Mouse (Mus musculus): ENCODE measurements around the gene Etv6. TPM values are rescaled to one million over a fixed set of nuclear protein-coding genes. Genes with fewer than 3 reads are reported as not detected.

The Etv6 gene
- polyA plus RNA-seq, 2 experiments, result 13.9 to 16.5 TPM

DNA sequence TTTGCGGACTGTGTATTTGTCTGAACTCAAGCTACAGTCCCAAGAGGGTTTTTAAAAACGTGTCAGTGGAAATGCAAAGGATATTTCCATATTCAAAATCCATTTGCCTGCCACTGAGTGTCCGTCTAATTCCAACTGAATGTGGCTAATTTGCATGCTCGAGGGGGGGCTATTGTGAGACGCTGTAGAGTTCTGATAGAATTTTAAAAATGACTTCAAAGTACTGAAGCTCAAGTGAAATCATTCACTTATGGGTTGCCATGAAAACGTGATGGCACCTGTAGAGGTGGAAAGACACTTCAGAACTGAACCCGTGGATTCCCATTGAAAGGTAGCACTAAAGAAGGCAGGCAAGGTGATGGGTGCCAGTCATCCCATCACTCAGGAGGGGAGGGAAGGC lies 3.0 kb upstream of the Etv6 start:
- no peaks in the 10 kb centered on the region for H3K36me3 ChIP-seq (ENCODE audit: control insufficient read depth, insufficient read depth, low read length)
- no peak overlapping the region for H3K4me3 ChIP-seq (replicated peaks; ENCODE audit: low read length)
- H3K27me3 ChIP-seq (ENCODE audit: control insufficient read depth, insufficient read depth, low read length), result no peaks in the 10 kb centered on the region
- ATAC-seq (ENCODE audit: low FRiP score, low read depth) (no peak), DNase-seq (ENCODE audit: low spot score) (no peak)
- H3K9me3 ChIP-seq (ENCODE audit: control insufficient read depth, low read length), result no peaks in the 10 kb centered on the region
- H3K9ac ChIP-seq (ENCODE audit: low read depth, low read length, severe bottlenecking), result no peak overlapping the region
- H3K27ac ChIP-seq (replicated peaks; ENCODE audit: low read depth, low read length), result no peak overlapping the region
- WGBS, result 29% methylated on average over 7 of the region's 7 CpGs
- TF ChIP-seq POLR2A (IDR thresholded peaks at IDR 0.05; ENCODE audit: borderline replicate concordance, extremely low read depth, insufficient read depth, insufficient read length), result no peak
- H3K4me1 ChIP-seq (ENCODE audit: control insufficient read depth, insufficient read depth, low read length), result peaks cover 8% of the 10 kb centered on the region; the same call in 1 of the 2 replicates
- no peak overlapping the region for H3K4me2 ChIP-seq (replicated peaks; ENCODE audit: low read depth, low read length, severe bottlenecking)

DNA sequence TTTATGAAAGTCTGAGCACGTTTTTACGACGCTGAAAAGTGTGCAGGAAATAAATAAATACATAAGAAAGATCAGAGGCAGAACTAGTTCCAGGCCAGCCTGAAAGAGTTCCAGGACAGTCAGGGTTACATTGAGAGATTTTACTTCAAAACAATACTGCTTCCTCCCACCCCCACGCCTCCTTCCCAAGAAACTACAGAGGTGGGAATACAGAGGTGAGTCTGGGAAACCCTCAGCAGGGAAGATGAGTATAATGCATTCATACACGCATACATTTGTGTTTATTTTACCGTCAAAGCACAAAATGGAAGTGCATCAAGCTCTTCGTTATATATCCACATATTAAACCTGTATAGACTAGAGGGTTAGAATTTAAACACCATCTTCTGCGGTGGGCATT lies 1.1 kb upstream of the Etv6 start:
- Histone ChIP-seq H3K9me3 (ENCODE audit: control insufficient read depth, low read length) (no peaks in the 10 kb centered on the region), H3K9ac (ENCODE audit: low read depth, low read length, severe bottlenecking) (peak overlapping the region; percentile 98), H3K4me3 (replicated peaks; ENCODE audit: low read length) (peak overlapping the region; percentile 71), H3K4me1 (ENCODE audit: control insufficient read depth, insufficient read depth, low read length) (peaks cover 25% of the 10 kb centered on the region), H3K36me3 (ENCODE audit: control insufficient read depth, insufficient read depth, low read length) (no peaks in the 10 kb centered on the region), H3K27ac (replicated peaks; ENCODE audit: low read depth, low read length) (peak overlapping the region; percentile 100), H3K27me3 (ENCODE audit: control insufficient read depth, insufficient read depth, low read length) (no peaks in the 10 kb centered on the region), H3K4me2 (replicated peaks; ENCODE audit: low read depth, low read length, severe bottlenecking) (peak overlapping the region; percentile 67)
- no peak for TF ChIP-seq POLR2A (IDR thresholded peaks at IDR 0.05; ENCODE audit: borderline replicate concordance, extremely low read depth, insufficient read depth, insufficient read length)
- WGBS, result 2% methylated on average over 8 of the region's 8 CpGs
- DNase-seq (ENCODE audit: low spot score), result no peak
- ATAC-seq (ENCODE audit: low FRiP score, low read depth), result no peak

DNA sequence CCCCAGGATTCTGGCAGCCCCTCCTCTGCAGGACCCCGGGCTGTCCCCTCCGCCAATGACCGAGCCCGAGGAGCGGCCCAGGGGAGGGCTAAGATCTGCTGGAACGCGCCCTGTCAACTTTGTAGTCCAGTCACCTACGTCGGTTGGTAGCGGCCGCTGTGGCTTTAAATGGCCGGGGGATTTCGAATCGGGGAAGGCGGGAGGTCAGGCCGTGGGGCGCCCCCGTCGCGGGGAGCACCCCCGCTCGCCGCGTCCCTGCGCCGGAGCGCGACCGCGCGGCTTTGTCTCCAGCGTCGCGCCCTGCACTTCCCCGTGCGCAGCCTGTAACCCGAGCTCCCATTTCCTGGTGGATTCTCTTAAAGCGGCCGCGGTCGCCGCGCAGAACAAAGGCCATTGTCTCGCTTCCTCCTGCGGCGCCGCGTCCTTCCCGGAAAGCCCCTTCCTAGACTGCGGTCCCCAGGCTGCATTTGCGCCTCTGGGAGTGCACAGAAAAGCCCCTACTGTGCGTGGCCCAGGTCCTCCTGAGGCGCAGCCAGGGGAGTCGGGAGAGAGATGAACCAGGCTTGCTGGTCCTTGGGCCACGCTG lies 503 bp upstream of the Etv6 start:
- H3K27me3 ChIP-seq (ENCODE audit: control insufficient read depth, insufficient read depth, low read length), result no peaks in the 10 kb centered on the region
- TF ChIP-seq POLR2A (IDR thresholded peaks at IDR 0.05; ENCODE audit: borderline replicate concordance, extremely low read depth, insufficient read depth, insufficient read length), result peak; percentile 73; the same call in 1 of the 2 replicates
- no peaks in the 10 kb centered on the region for H3K9me3 ChIP-seq (ENCODE audit: control insufficient read depth, low read length)
- H3K4me2 ChIP-seq (replicated peaks; ENCODE audit: low read depth, low read length, severe bottlenecking), result peak overlapping the region; percentile 67
- under 1% methylated on average over 55 of the region's 55 CpGs for WGBS
- H3K27ac ChIP-seq (replicated peaks; ENCODE audit: low read depth, low read length), result peak overlapping the region; percentile 100
- no peaks in the 10 kb centered on the region for H3K36me3 ChIP-seq (ENCODE audit: control insufficient read depth, insufficient read depth, low read length)
- peak overlapping the region; percentile 98 for H3K9ac ChIP-seq (ENCODE audit: low read depth, low read length, severe bottlenecking)
- peak overlapping the region; percentile 71 for H3K4me3 ChIP-seq (replicated peaks; ENCODE audit: low read length)
- H3K4me1 ChIP-seq (ENCODE audit: control insufficient read depth, insufficient read depth, low read length), result peaks cover 25% of the 10 kb centered on the region
- DNase-seq (ENCODE audit: low spot score) (peak; percentile 84), ATAC-seq (ENCODE audit: low FRiP score, low read depth) (peak; percentile 88)

DNA sequence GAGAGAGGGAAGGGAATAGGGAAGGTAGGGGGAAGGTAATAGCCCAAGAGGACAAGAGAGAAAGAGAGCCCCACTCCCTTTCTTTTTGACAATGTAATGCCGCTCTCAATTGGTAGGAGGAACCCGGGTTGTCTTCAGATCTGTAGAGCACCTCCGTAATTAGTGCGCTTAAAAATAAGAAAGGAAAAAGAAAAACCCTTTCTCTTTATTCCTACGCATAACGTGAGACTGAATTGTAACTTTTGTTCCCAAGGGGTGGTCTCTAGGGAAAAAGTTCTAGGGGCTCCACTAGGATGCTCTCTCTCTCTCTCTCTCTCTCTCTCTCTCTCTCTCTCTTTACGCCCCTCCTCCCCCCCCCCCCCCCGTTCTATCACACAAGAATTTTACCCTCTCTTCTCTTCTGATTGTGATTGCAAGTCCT lies 1.0 kb downstream of the Etv6 start:
- no peaks in the 10 kb centered on the region for H3K27me3 ChIP-seq (ENCODE audit: control insufficient read depth, insufficient read depth, low read length)

DNA sequence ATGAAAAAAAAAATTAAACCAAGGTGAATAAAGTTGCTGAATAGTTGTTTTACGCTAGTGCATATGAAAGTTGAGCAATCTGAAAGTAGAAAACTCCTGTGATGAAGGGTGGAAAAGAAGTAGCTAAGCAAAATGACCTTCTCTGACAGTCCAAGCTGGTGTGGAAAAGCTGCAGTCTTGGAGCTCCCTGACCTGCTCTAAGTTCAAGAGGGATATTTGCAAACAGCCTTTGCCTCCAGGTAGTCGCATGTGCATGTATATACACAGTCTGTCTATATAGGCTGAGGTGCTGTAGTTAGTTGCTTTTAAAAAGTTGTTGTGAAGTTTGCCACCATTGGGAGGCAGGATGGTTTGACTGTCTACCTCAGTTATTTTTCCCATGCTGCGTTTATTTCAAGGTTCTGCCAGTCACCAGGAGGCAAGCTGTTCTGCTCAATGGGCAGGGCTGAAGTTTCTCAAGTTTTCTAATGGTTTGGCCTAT lies 1.5 kb downstream of the Etv6 start:
- Histone ChIP-seq H3K4me2 (replicated peaks; ENCODE audit: low read depth, low read length, severe bottlenecking) (peak overlapping the region; percentile 67), H3K4me3 (replicated peaks; ENCODE audit: low read length) (peak overlapping the region; percentile 71), H3K9ac (ENCODE audit: low read depth, low read length, severe bottlenecking) (peak overlapping the region; percentile 98), H3K36me3 (ENCODE audit: control insufficient read depth, insufficient read depth, low read length) (no peaks in the 10 kb centered on the region), H3K9me3 (ENCODE audit: control insufficient read depth, low read length) (no peaks in the 10 kb centered on the region), H3K27ac (replicated peaks; ENCODE audit: low read depth, low read length) (no peak overlapping the region), H3K4me1 (ENCODE audit: control insufficient read depth, insufficient read depth, low read length) (peaks cover 36% of the 10 kb centered on the region), H3K27me3 (ENCODE audit: control insufficient read depth, insufficient read depth, low read length) (no peaks in the 10 kb centered on the region)
- ATAC-seq (ENCODE audit: low FRiP score, low read depth) (no peak), DNase-seq (ENCODE audit: low spot score) (no peak)
- TF ChIP-seq POLR2A (IDR thresholded peaks at IDR 0.05; ENCODE audit: borderline replicate concordance, extremely low read depth, insufficient read depth, insufficient read length), result no peak
- 12% methylated on average over 3 of the region's 3 CpGs for WGBS

More for the DNA sequence above, 1.0 kb downstream of the Etv6 start:
- peak overlapping the region; percentile 100; the same call in 1 of the 2 replicates for H3K27ac ChIP-seq (replicated peaks; ENCODE audit: low read depth, low read length)
- no peak for TF ChIP-seq POLR2A (IDR thresholded peaks at IDR 0.05; ENCODE audit: borderline replicate concordance, extremely low read depth, insufficient read depth, insufficient read length)
- ATAC-seq (ENCODE audit: low FRiP score, low read depth), result no peak
- H3K36me3 ChIP-seq (ENCODE audit: control insufficient read depth, insufficient read depth, low read length), result no peaks in the 10 kb centered on the region
- WGBS, result 0% methylated on average over 7 of the region's 8 CpGs
- peak; percentile 44 for DNase-seq (ENCODE audit: low spot score)
- H3K4me3 ChIP-seq (replicated peaks; ENCODE audit: low read length), result peak overlapping the region; percentile 71
- peak overlapping the region; percentile 67 for H3K4me2 ChIP-seq (replicated peaks; ENCODE audit: low read depth, low read length, severe bottlenecking)
- H3K9ac ChIP-seq (ENCODE audit: low read depth, low read length, severe bottlenecking), result peak overlapping the region; percentile 98
- H3K4me1 ChIP-seq (ENCODE audit: control insufficient read depth, insufficient read depth, low read length), result peaks cover 31% of the 10 kb centered on the region
- no peaks in the 10 kb centered on the region for H3K9me3 ChIP-seq (ENCODE audit: control insufficient read depth, low read length)
